Mouse (Mus musculus): ENCODE measurements around the gene Ptprg. TPM values are rescaled to one million over a fixed set of nuclear protein-coding genes. Genes with fewer than 3 reads are reported as not detected.

Gene Ptprg
- polyA plus RNA-seq, 1 experiment from 2014 or later = 15.8 TPM

- WGBS = 49% methylated on average over 10 of the region's 10 CpGs
- no peaks in the 10 kb centered on the region for H3K36me3 ChIP-seq (ENCODE audit: control insufficient read depth, insufficient read depth, low read length)
- ATAC-seq (ENCODE audit: insufficient number of reproducible peaks, insufficient read depth, low FRiP score, low read depth) = no peak
- peak overlapping the region in 1 of 2 experiments; percentile 74; a peak in 2 of 4 replicates for H3K27ac ChIP-seq (replicated peaks in 1 of 2; ENCODE audit: control insufficient read depth in 1 of 2, insufficient read depth in 1 of 2, low read depth in 2 of 2, low read length in 2 of 2)
- H3K27me3 ChIP-seq (ENCODE audit: control insufficient read depth, insufficient read depth, low read length) = no peaks in the 10 kb centered on the region
- H3K4me1 ChIP-seq (ENCODE audit: control insufficient read depth in 2 of 2, insufficient read depth in 2 of 2, low read length in 2 of 2) = peaks cover 20 to 58% of the 10 kb centered on the region in 2 experiments
- H3K4me3 ChIP-seq (ENCODE audit: control insufficient read depth in 1 of 2, insufficient read depth in 1 of 2, low read depth in 1 of 2, low read length in 2 of 2) = no peak overlapping the region
- H3K4me2 ChIP-seq (ENCODE audit: low read length) = no peak overlapping the region
- no peak overlapping the region for H3K9ac ChIP-seq (ENCODE audit: low read length)
- no peaks in the 10 kb centered on the region for H3K9me3 ChIP-seq (ENCODE audit: control insufficient read depth, low read length)
Measured at GRCm38 (mm10) chr14:11683386-11684081, 130.2 kb downstream of the Ptprg start.

GRCm38 (mm10) chr14:11684104-11684503, 130.8 kb downstream of the Ptprg start:
- H3K36me3 ChIP-seq (ENCODE audit: control insufficient read depth, insufficient read depth, low read length) = no peaks in the 10 kb centered on the region
- H3K4me2 ChIP-seq (ENCODE audit: low read length) = no peak overlapping the region
- no peaks in the 10 kb centered on the region for H3K9me3 ChIP-seq (ENCODE audit: control insufficient read depth, low read length)
- ATAC-seq (ENCODE audit: insufficient number of reproducible peaks, insufficient read depth, low FRiP score, low read depth) = no peak
- H3K27ac ChIP-seq (replicated peaks in 1 of 2; ENCODE audit: control insufficient read depth in 1 of 2, insufficient read depth in 1 of 2, low read depth in 2 of 2, low read length in 2 of 2) = no peak overlapping the region
- H3K4me3 ChIP-seq (ENCODE audit: control insufficient read depth in 1 of 2, insufficient read depth in 1 of 2, low read depth in 1 of 2, low read length in 2 of 2) = no peak overlapping the region
- 68% methylated on average over 2 of the region's 2 CpGs for WGBS
- H3K27me3 ChIP-seq (ENCODE audit: control insufficient read depth, insufficient read depth, low read length) = no peaks in the 10 kb centered on the region
- no peak overlapping the region for H3K9ac ChIP-seq (ENCODE audit: low read length)
- peaks cover 22 to 58% of the 10 kb centered on the region in 2 experiments for H3K4me1 ChIP-seq (ENCODE audit: control insufficient read depth in 2 of 2, insufficient read depth in 2 of 2, low read length in 2 of 2)

GRCm38 (mm10) chr14:11687541-11687940, 134.2 kb downstream of the Ptprg start:
- H3K4me2 ChIP-seq (ENCODE audit: low read length) = 0 out of 2 replicates have a peak overlapping the region, but pooled peaks have one; percentile 11
- no peaks in the 10 kb centered on the region for H3K9me3 ChIP-seq (ENCODE audit: control insufficient read depth, low read length)
- H3K36me3 ChIP-seq (ENCODE audit: control insufficient read depth, insufficient read depth, low read length) = no peaks in the 10 kb centered on the region
- 9% methylated on average over 1 of the region's 1 CpGs for WGBS
- peak overlapping the region; percentile 0 to 33; a peak in 2 of 4 replicates for H3K27ac ChIP-seq (replicated peaks in 1 of 2; ENCODE audit: control insufficient read depth in 1 of 2, insufficient read depth in 1 of 2, low read depth in 2 of 2, low read length in 2 of 2)
- ATAC-seq (ENCODE audit: insufficient number of reproducible peaks, insufficient read depth, low FRiP score, low read depth) = no peak
- no peak overlapping the region for H3K4me3 ChIP-seq (ENCODE audit: control insufficient read depth in 1 of 2, insufficient read depth in 1 of 2, low read depth in 1 of 2, low read length in 2 of 2)
- H3K4me1 ChIP-seq (ENCODE audit: control insufficient read depth in 2 of 2, insufficient read depth in 2 of 2, low read length in 2 of 2) = peaks cover 18 to 37% of the 10 kb centered on the region in 2 experiments
- H3K9ac ChIP-seq (ENCODE audit: low read length) = no peak overlapping the region
- no peaks in the 10 kb centered on the region for H3K27me3 ChIP-seq (ENCODE audit: control insufficient read depth, insufficient read depth, low read length)

- no peaks in the 10 kb centered on the region for H3K9me3 ChIP-seq (ENCODE audit: control insufficient read depth, low read length)
- H3K4me1 ChIP-seq (ENCODE audit: control insufficient read depth in 2 of 2, insufficient read depth in 2 of 2, low read length in 2 of 2) = peaks cover 16 to 31% of the 10 kb centered on the region in 2 experiments
- no peaks in the 10 kb centered on the region for H3K36me3 ChIP-seq (ENCODE audit: control insufficient read depth, insufficient read depth, low read length)
- H3K27me3 ChIP-seq (ENCODE audit: control insufficient read depth, insufficient read depth, low read length) = no peaks in the 10 kb centered on the region
- no peak overlapping the region for H3K4me3 ChIP-seq (ENCODE audit: control insufficient read depth in 1 of 2, insufficient read depth in 1 of 2, low read depth in 1 of 2, low read length in 2 of 2)
- ATAC-seq (ENCODE audit: insufficient number of reproducible peaks, insufficient read depth, low FRiP score, low read depth) = no peak
- H3K9ac ChIP-seq (ENCODE audit: low read length) = no peak overlapping the region
- 62% methylated on average over 6 of the region's 6 CpGs for WGBS
- 0 out of 4 replicates have a peak overlapping the region, but pooled peaks have one; percentile 12 to 33 for H3K27ac ChIP-seq (replicated peaks in 1 of 2; ENCODE audit: control insufficient read depth in 1 of 2, insufficient read depth in 1 of 2, low read depth in 2 of 2, low read length in 2 of 2)
- H3K4me2 ChIP-seq (ENCODE audit: low read length) = no peak overlapping the region
Measured at GRCm38 (mm10) chr14:11688142-11688541, 134.8 kb downstream of the Ptprg start.

GRCm38 (mm10) chr14:11690066-11690465, 136.7 kb downstream of the Ptprg start:
- no peak overlapping the region for H3K4me3 ChIP-seq (ENCODE audit: control insufficient read depth in 1 of 2, insufficient read depth in 1 of 2, low read depth in 1 of 2, low read length in 2 of 2)
- no peaks in the 10 kb centered on the region for H3K9me3 ChIP-seq (ENCODE audit: control insufficient read depth, low read length)
- no peaks in the 10 kb centered on the region for H3K36me3 ChIP-seq (ENCODE audit: control insufficient read depth, insufficient read depth, low read length)
- WGBS = 97% methylated on average over 1 of the region's 1 CpGs
- H3K4me2 ChIP-seq (ENCODE audit: low read length) = no peak overlapping the region
- H3K27me3 ChIP-seq (ENCODE audit: control insufficient read depth, insufficient read depth, low read length) = no peaks in the 10 kb centered on the region
- ATAC-seq (ENCODE audit: insufficient number of reproducible peaks, insufficient read depth, low FRiP score, low read depth) = no peak
- H3K27ac ChIP-seq (replicated peaks in 1 of 2; ENCODE audit: control insufficient read depth in 1 of 2, insufficient read depth in 1 of 2, low read depth in 2 of 2, low read length in 2 of 2) = no peak overlapping the region
- H3K9ac ChIP-seq (ENCODE audit: low read length) = no peak overlapping the region
- H3K4me1 ChIP-seq (ENCODE audit: control insufficient read depth in 2 of 2, insufficient read depth in 2 of 2, low read length in 2 of 2) = peaks cover 14 to 22% of the 10 kb centered on the region in 2 experiments

GRCm38 (mm10) chr14:11691531-11691930, 138.2 kb downstream of the Ptprg start:
- Histone ChIP-seq H3K27ac (replicated peaks in 1 of 2; ENCODE audit: control insufficient read depth in 1 of 2, insufficient read depth in 1 of 2, low read depth in 2 of 2, low read length in 2 of 2) (no peak overlapping the region), H3K4me3 (ENCODE audit: control insufficient read depth in 1 of 2, insufficient read depth in 1 of 2, low read depth in 1 of 2, low read length in 2 of 2) (no peak overlapping the region), H3K36me3 (ENCODE audit: control insufficient read depth, insufficient read depth, low read length) (no peaks in the 10 kb centered on the region), H3K27me3 (ENCODE audit: control insufficient read depth, insufficient read depth, low read length) (no peaks in the 10 kb centered on the region), H3K4me2 (ENCODE audit: low read length) (no peak overlapping the region), H3K9ac (ENCODE audit: low read length) (no peak overlapping the region), H3K9me3 (ENCODE audit: control insufficient read depth, low read length) (no peaks in the 10 kb centered on the region), H3K4me1 (ENCODE audit: control insufficient read depth in 2 of 2, insufficient read depth in 2 of 2, low read length in 2 of 2) (peaks cover 14 to 22% of the 10 kb centered on the region in 2 experiments)
- 90% methylated on average over 3 of the region's 3 CpGs for WGBS
- ATAC-seq (ENCODE audit: insufficient number of reproducible peaks, insufficient read depth, low FRiP score, low read depth) = no peak

GRCm38 (mm10) chr14:11698880-11699279, 145.5 kb downstream of the Ptprg start:
- peaks cover 11 to 32% of the 10 kb centered on the region in 2 experiments for H3K4me1 ChIP-seq (ENCODE audit: control insufficient read depth in 2 of 2, insufficient read depth in 2 of 2, low read length in 2 of 2)

More at GRCm38 (mm10) chr14:11698880-11699279, 145.5 kb downstream of the Ptprg start:
- Histone ChIP-seq H3K9me3 (ENCODE audit: control insufficient read depth, low read length) (no peaks in the 10 kb centered on the region), H3K27ac (replicated peaks in 1 of 2; ENCODE audit: control insufficient read depth in 1 of 2, insufficient read depth in 1 of 2, low read depth in 2 of 2, low read length in 2 of 2) (no peak overlapping the region), H3K4me3 (ENCODE audit: control insufficient read depth in 1 of 2, insufficient read depth in 1 of 2, low read depth in 1 of 2, low read length in 2 of 2) (no peak overlapping the region), H3K27me3 (ENCODE audit: control insufficient read depth, insufficient read depth, low read length) (no peaks in the 10 kb centered on the region), H3K36me3 (ENCODE audit: control insufficient read depth, insufficient read depth, low read length) (no peaks in the 10 kb centered on the region), H3K4me2 (ENCODE audit: low read length) (no peak overlapping the region), H3K9ac (ENCODE audit: low read length) (no peak overlapping the region)
- WGBS = 67% methylated on average over 4 of the region's 4 CpGs
- ATAC-seq (ENCODE audit: insufficient number of reproducible peaks, insufficient read depth, low FRiP score, low read depth) = no peak
